Mouse (Mus musculus): ENCODE data around the gene Gemin4.

- TF ChIP-seq EP300 (IDR thresholded peaks at IDR 0.05; ENCODE audit: low read depth) (no peak), CTCF (IDR thresholded peaks at IDR 0.05; ENCODE audit: low read depth) (no peak)
Measured at GRCm38 (mm10) chr11:76224631-76225030, 7.2 kb upstream of the Gemin4 start.

Measured in liver, embryonic 14.5 days (tissue).